Mouse (Mus musculus) kidney, embryonic 16.5 days (tissue): Measurements from ENCODE around the gene Smcr8. TPM values are rescaled to one million over a fixed set of nuclear protein-coding genes. Genes with fewer than 3 reads are reported as not detected.
"Not testable (repeated sequence)": the region's sequence is repeated elsewhere in the genome, so short reads cannot be mapped to it uniquely, and the experiment has no call there.

Source experiments
- ATAC-seq: fragments of 200-750 bp; cut with Nextera tagmentation; 2 replicates; pipeline ENCODE4 v1.8.0; 2017; ENCODE audit warnings: moderate TSS enrichment; ENCODE audit not compliant: low FRiP score, low TSS enrichment
- H3K27ac ChIP-seq: fragments of 300-500 bp; sonication (generic); 2 replicates; pipeline ENCODE4 v1.5.1; 2014; ENCODE audit warnings: low read length
- H3K27me3 ChIP-seq: fragments of 300-500 bp; sonication (generic); 2 replicates; pipeline ENCODE4 v1.6.1; 2014; ENCODE audit warnings: low read length, control low read depth, mixed read lengths; ENCODE audit not compliant: insufficient read depth
- H3K36me3 ChIP-seq: fragments of 300-500 bp; sonication (generic); 2 replicates; pipeline ENCODE4 v1.6.1; 2014; ENCODE audit warnings: low read length, control low read depth, mixed read lengths; ENCODE audit not compliant: insufficient read depth
- H3K4me1 ChIP-seq: fragments of 300-500 bp; sonication (generic); 2 replicates; pipeline ENCODE4 v1.6.1; 2014; ENCODE audit warnings: low read length, control low read depth, mixed read lengths; ENCODE audit not compliant: insufficient read depth
- H3K4me2 ChIP-seq: fragments of 300-500 bp; sonication (generic); replicated peaks from 2 replicates; pipeline ENCODE4 v1.6.1; 2014; ENCODE audit warnings: low read depth, low read length
- H3K4me3 ChIP-seq: fragments of 300-500 bp; sonication (generic); 2 replicates; pipeline ENCODE4 v1.5.1; 2014; ENCODE audit warnings: mild to moderate bottlenecking, low read length
- H3K9ac ChIP-seq: fragments of 300-500 bp; sonication (generic); replicated peaks from 2 replicates; pipeline ENCODE4 v1.6.1; 2014; ENCODE audit warnings: low read length
- H3K9me3 ChIP-seq: fragments of 300-500 bp; sonication (generic); 2 replicates; pipeline ENCODE4 v1.6.1; 2016; ENCODE audit warnings: low read length, control low read depth
- WGBS: fragments of 180-500 bp; shearing (Covaris S2); extraction: QIAGEN DNeasy Blood & Tissue Kit; methylation state at CpG from one replicate; pipeline ENCODE4 v1.1.7; 2014; 5-methylcytosine and 5-hydroxymethylcytosine counted together
- polyA plus RNA-seq: library from polyadenylated mRNA; unstranded; fragments of >200 nt; fragmentation: Nextera tagmentation; extraction: Ambion mirVana; gene quantifications from 2 replicates; pipeline ENCODE4 v1.2.1, GENCODE M21; 2015

The Smcr8 gene
- polyA plus RNA-seq, 1 experiment from 2014 or later, result 6.6 TPM

- H3K27ac ChIP-seq, result peak overlapping the region; percentile 63
- H3K9me3 ChIP-seq, result no peaks in the 10 kb centered on the region
- H3K27me3 ChIP-seq, result no peaks in the 10 kb centered on the region
- ATAC-seq, result no peak
- peaks cover 26% of the 10 kb centered on the region for H3K4me1 ChIP-seq
- H3K36me3 ChIP-seq, result no peaks in the 10 kb centered on the region
- H3K4me3 ChIP-seq, result peak overlapping the region; percentile 48
- H3K4me2 ChIP-seq, result peak overlapping the region; percentile 86
- H3K9ac ChIP-seq, result peak overlapping the region; percentile 54; the same call in 1 of the 2 replicates
- WGBS, result 62% methylated on average over 1 of the region's 1 CpGs
Measured at GRCm38 (mm10) chr11:60809546-60809945, 32.2 kb downstream of the Smcr8 start.

GRCm38 (mm10) chr11:60810046-60810965 lies 33.0 kb downstream of the Smcr8 start:
- Histone ChIP-seq H3K9me3 (no peaks in the 10 kb centered on the region), H3K27ac (peak overlapping the region; percentile 63), H3K4me1 (peaks cover 26% of the 10 kb centered on the region), H3K9ac (peak overlapping the region; percentile 54), H3K27me3 (no peaks in the 10 kb centered on the region), H3K4me2 (peak overlapping the region; percentile 86), H3K36me3 (no peaks in the 10 kb centered on the region), H3K4me3 (peak overlapping the region; percentile 48)
- WGBS, result 7% methylated on average over 14 of the region's 14 CpGs
- ATAC-seq, result peak; percentile 21; the same call in 1 of the 2 replicates

DNA sequence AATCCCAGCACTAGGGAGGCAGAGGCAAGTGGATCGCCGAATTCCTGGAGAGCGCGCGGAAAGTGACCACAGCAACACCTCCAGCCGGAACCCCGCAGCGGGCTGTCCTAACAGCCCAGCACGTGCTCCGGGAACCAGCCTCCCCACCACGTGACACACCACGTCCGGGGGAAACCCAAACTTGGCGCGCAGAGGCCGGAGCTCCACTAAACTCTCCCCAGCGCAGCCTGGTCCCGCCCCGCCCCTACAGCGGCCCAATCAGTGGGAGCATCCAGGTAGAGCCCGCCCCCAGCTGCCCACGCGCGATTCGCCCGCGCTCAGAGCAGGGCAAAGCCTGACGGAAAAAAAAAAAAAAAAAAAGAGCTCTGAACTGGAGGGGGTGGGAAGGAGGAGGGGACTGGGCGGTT lies 33.7 kb downstream of the Smcr8 start:
- Histone ChIP-seq H3K4me3 (peak overlapping the region; percentile 48), H3K27ac (peak overlapping the region; percentile 63; the same call in 1 of the 2 replicates), H3K9ac (peak overlapping the region; percentile 54), H3K36me3 (no peaks in the 10 kb centered on the region), H3K4me2 (peak overlapping the region; percentile 86), H3K4me1 (peaks cover 26% of the 10 kb centered on the region), H3K27me3 (no peaks in the 10 kb centered on the region), H3K9me3 (no peaks in the 10 kb centered on the region)
- under 1% methylated on average over 29 of the region's 29 CpGs for WGBS
- peak; percentile 99 for ATAC-seq

DNA sequence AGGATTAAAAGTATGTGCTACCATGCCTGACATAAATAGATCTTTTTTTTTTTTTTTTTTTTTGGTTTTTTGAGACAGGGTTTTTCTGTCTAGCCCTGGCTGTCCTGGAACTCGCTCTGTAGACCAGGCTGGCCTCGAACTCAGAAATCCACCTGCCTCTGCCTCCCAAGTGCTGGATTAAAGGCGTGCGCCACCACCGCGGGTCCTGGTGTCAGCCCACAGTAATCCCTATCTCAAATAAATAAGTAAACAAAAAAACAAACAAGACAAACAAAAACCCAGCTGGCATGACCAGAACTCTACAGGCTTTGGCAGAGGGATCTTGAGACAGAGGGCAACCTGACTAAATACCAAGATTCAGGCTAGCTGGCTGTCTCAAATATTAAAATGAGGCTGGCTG lies 34.3 kb downstream of the Smcr8 start, which contains the start of gene Shmt1:
Shmt1 (minus strand) TSS at position 101 of the 400 bp plus-strand sequence.
- peak within 1 kb of the TSS; percentile 54 for H3K9ac ChIP-seq
- H3K36me3 ChIP-seq, ATAC-seq, H3K27me3 ChIP-seq, H3K9me3 ChIP-seq: not testable (repeated sequence)
- H3K4me2 ChIP-seq, result peak within 1 kb of the TSS; percentile 86
- H3K27ac ChIP-seq, result peak within 1 kb of the TSS; percentile 63; the same call in 1 of the 2 replicates
- WGBS, result 34% methylated on average over 6 of the region's 6 CpGs
- peak within 1 kb of the TSS; percentile 48 for H3K4me3 ChIP-seq
- H3K4me1 ChIP-seq, result peaks cover 26% of the 10 kb centered on the region

DNA sequence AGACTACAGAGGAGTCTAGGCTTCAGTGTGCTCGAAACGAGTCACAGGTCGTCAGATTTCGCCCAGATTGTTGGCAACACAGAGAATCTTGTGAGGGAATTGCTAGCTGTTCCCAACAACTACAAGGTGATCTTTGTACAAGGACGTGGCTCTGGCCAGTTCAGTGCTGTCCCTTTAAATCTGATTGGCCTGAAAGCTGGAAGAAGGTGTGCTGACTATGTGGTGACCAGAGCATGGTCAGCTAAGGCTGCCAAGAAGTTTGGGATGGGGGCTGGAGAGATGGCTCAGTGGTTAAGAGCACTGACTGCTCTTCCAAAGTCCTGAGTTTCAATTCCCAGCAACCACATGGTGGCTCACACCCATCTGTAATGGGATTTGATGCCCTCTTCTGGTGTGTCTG lies 39.1 kb downstream of the Smcr8 start:
- H3K27me3 ChIP-seq, result no peaks in the 10 kb centered on the region
- no peak overlapping the region for H3K27ac ChIP-seq
- H3K4me2 ChIP-seq, result no peak overlapping the region
- no peak overlapping the region for H3K4me3 ChIP-seq
- WGBS, result 72% methylated on average over 5 of the region's 5 CpGs
- ATAC-seq, result no peak
- no peaks in the 10 kb centered on the region for H3K9me3 ChIP-seq
- no peaks in the 10 kb centered on the region for H3K36me3 ChIP-seq
- no peak overlapping the region for H3K9ac ChIP-seq
- 0 out of 2 replicates have a peak, but pooled peaks cover 2% of the 10 kb centered on the region for H3K4me1 ChIP-seq

DNA sequence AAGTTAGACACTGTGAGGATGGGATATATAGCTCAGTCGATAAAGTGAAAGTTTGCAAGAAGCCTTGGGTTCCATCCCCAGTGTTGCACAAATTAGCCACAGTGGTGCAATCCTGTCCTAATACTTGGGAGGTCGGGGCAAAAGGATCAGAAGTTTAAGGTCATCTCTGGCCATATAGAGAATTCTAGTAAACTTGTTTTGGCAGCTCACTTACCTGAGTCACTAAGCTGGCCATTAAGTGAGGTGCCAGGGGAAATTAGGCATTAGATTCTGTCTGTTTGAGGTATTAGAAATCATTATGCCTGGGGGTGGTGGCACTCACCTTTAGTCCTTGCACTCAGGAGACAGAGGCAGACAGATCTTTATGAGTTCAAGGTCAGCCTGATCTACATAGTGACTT lies 46.4 kb downstream of the Smcr8 start:
- Histone ChIP-seq H3K9me3 (no peaks in the 10 kb centered on the region), H3K27me3 (no peaks in the 10 kb centered on the region), H3K36me3 (no peaks in the 10 kb centered on the region), H3K4me3 (no peak overlapping the region), H3K4me2 (no peak overlapping the region), H3K27ac (no peak overlapping the region), H3K9ac (no peak overlapping the region), H3K4me1 (no peaks in the 10 kb centered on the region)
- WGBS, result 75% methylated on average over 2 of the region's 2 CpGs
- no peak for ATAC-seq

DNA sequence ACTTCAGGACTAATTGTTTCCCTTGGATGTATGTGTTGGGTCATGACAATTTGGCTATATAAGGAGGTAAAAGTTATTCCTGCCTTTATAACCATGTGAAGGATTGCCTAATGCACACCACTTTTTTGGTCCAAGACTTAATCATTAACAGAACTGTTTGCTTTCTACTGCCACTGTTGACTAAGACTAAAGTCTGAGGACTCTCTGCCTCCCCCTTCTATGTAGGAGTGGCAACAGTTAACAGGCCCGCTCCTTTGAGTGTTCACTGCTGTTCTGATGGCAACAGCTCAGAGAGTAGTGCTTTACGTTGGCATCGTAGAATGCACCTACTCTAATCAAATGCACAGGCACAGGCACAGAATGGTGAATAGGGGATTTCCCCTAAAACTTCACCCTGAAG lies 47.9 kb downstream of the Smcr8 start:
- H3K4me2 ChIP-seq, result no peak overlapping the region
- no peak overlapping the region for H3K9ac ChIP-seq
- no peak overlapping the region for H3K4me3 ChIP-seq
- no peaks in the 10 kb centered on the region for H3K36me3 ChIP-seq
- H3K27me3 ChIP-seq, result no peaks in the 10 kb centered on the region
- H3K27ac ChIP-seq, result no peak overlapping the region
- peak; percentile 61; the same call in 1 of the 2 replicates for ATAC-seq
- 66% methylated on average over 3 of the region's 3 CpGs for WGBS
- no peaks in the 10 kb centered on the region for H3K4me1 ChIP-seq
- no peaks in the 10 kb centered on the region for H3K9me3 ChIP-seq

DNA sequence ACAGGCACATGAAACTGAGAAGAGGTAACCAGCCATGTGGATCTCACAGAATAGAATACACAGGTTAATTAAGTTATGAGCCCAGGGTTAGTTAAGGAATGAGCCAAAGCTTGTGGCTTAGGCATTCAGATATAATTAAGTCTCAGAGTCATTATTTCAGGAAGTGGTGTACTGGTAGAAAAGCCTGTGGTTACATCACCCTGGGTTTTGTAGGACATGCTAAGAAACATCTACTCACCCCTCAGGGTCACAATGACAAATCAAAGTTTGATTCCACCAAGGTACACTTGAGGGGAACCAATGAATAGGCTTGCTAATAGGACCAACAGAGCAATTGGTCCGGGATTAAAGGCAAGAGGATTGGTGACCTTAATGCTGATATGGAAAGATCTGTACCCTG lies 49.4 kb downstream of the Smcr8 start:
- Histone ChIP-seq H3K36me3 (no peaks in the 10 kb centered on the region), H3K4me3 (no peak overlapping the region), H3K4me2 (no peak overlapping the region), H3K27ac (no peak overlapping the region), H3K27me3 (no peaks in the 10 kb centered on the region), H3K9me3 (no peaks in the 10 kb centered on the region), H3K9ac (no peak overlapping the region), H3K4me1 (peaks cover 6% of the 10 kb centered on the region)
- ATAC-seq, result no peak
- WGBS, result 53% methylated on average over 1 of the region's 1 CpGs

DNA sequence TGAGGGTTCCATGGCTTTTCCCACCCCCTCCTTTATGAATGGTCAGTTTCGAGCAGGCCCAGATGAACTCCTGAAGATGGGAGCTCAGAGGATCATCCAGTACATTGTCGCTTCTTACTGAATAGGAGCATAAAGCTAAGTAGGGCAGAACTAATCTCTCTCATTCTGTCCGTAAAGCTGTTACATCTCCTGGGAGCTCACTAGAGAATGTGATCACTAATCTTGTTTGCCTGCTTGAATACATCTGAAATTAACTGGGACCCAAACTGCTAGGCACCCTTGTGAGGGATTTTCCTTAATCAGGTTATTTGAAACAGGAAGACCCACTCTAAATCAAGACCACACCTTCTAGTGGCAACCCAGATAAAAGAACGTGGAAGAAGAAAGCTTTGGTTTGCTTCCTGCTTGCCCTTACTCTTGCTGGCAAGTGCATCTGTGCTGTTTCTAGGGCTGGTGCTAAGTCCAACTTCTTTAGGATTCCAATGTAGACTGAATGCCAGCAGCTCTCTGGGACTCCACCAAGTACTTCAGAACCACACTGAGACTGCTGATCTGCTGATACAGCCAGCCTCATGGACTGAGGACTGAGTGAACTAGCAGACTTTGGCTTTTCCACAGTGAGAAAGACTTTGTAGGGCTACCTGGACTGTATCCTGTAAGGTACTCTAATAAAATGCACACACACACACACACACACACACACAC lies 50.1 kb downstream of the Smcr8 start:
- no peak for ATAC-seq
- peaks cover 6% of the 10 kb centered on the region for H3K4me1 ChIP-seq
- H3K27ac ChIP-seq, result no peak overlapping the region
- H3K4me2 ChIP-seq, result no peak overlapping the region
- no peaks in the 10 kb centered on the region for H3K36me3 ChIP-seq
- H3K27me3 ChIP-seq, result no peaks in the 10 kb centered on the region
- no peak overlapping the region for H3K9ac ChIP-seq
- H3K9me3 ChIP-seq, result no peaks in the 10 kb centered on the region
- WGBS, result 67% methylated on average over 4 of the region's 4 CpGs
- no peak overlapping the region for H3K4me3 ChIP-seq
